Mouse (Mus musculus): ENCODE measurements around the gene Gm20388. TPM values are rescaled to one million over a fixed set of nuclear protein-coding genes. Genes with fewer than 3 reads are reported as not detected.
A peak's percentile ranks its signal among the peaks of the same experiment; 100 is the strongest.

The Gm20388 gene
- polyA plus RNA-seq, 1 experiment = 59.3 TPM

GRCm38 (mm10) chr8:121187491-121188364 lies 1277.1 kb downstream of the Gm20388 start:
- TF ChIP-seq CTCF (IDR thresholded peaks at IDR 0.05; ENCODE audit: borderline replicate concordance, extremely low read depth, insufficient read depth, insufficient read length) = no peak
- no peak for TF ChIP-seq POLR2A (IDR thresholded peaks at IDR 0.05; ENCODE audit: borderline replicate concordance, extremely low read depth, insufficient read depth, insufficient read length, poor library complexity, severe bottlenecking)

GRCm38 (mm10) chr8:121188994-121189393 lies 1278.4 kb downstream of the Gm20388 start:
- TF ChIP-seq POLR2A (IDR thresholded peaks at IDR 0.05; ENCODE audit: borderline replicate concordance, extremely low read depth, insufficient read depth, insufficient read length, poor library complexity, severe bottlenecking) = no peak
- TF ChIP-seq CTCF (IDR thresholded peaks at IDR 0.05; ENCODE audit: borderline replicate concordance, extremely low read depth, insufficient read depth, insufficient read length) = no peak
- no peak for DNase-seq (ENCODE audit: low read depth)

More at GRCm38 (mm10) chr8:121187491-121188364, 1277.1 kb downstream of the Gm20388 start:
- DNase-seq (ENCODE audit: low read depth) = no peak

DNA sequence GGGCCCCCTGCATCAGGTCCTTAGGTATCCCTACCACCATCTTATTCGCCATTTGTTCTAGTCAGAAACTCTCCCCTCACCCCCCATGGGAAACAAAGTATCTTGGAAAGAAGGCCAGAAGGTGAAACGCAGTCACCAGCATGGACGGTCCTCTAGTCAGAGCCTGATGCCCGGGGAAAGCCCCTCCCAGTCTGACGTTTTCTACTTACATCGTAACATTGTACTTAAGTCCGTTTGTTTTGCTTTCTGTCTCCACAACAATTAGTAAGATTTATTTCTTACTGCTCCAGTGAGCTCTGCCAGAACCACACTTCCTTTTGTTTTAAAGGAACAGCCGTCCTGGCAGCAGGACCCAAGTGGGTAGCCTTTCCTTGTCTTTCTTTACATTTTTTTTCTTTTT lies 1281.8 kb downstream of the Gm20388 start:
- no peak for DNase-seq (ENCODE audit: low read depth)
- TF ChIP-seq CTCF (IDR thresholded peaks at IDR 0.05; ENCODE audit: borderline replicate concordance, extremely low read depth, insufficient read depth, insufficient read length) (no peak), POLR2A (IDR thresholded peaks at IDR 0.05; ENCODE audit: borderline replicate concordance, extremely low read depth, insufficient read depth, insufficient read length, poor library complexity, severe bottlenecking) (no peak)

- no peak for DNase-seq (ENCODE audit: low read depth)
- TF ChIP-seq POLR2A (IDR thresholded peaks at IDR 0.05; ENCODE audit: borderline replicate concordance, extremely low read depth, insufficient read depth, insufficient read length, poor library complexity, severe bottlenecking) = no peak
- no peak for TF ChIP-seq CTCF (IDR thresholded peaks at IDR 0.05; ENCODE audit: borderline replicate concordance, extremely low read depth, insufficient read depth, insufficient read length)
These were observed 1285.3 kb downstream of the Gm20388 start for GRCm38 (mm10) chr8:121195970-121196369.

- DNase-seq (ENCODE audit: low read depth) = no peak
- TF ChIP-seq POLR2A (IDR thresholded peaks at IDR 0.05; ENCODE audit: borderline replicate concordance, extremely low read depth, insufficient read depth, insufficient read length, poor library complexity, severe bottlenecking) = no peak
- 0 out of 2 replicates have a peak, but pooled peaks have one; percentile 1 for TF ChIP-seq CTCF (IDR thresholded peaks at IDR 0.05; ENCODE audit: borderline replicate concordance, extremely low read depth, insufficient read depth, insufficient read length)
These were observed 1286.4 kb downstream of the Gm20388 start for GRCm38 (mm10) chr8:121196726-121197668.

GRCm38 (mm10) chr8:121200069-121200468 lies 1289.4 kb downstream of the Gm20388 start:
- TF ChIP-seq POLR2A (IDR thresholded peaks at IDR 0.05; ENCODE audit: borderline replicate concordance, extremely low read depth, insufficient read depth, insufficient read length, poor library complexity, severe bottlenecking) (no peak), CTCF (IDR thresholded peaks at IDR 0.05; ENCODE audit: borderline replicate concordance, extremely low read depth, insufficient read depth, insufficient read length) (no peak)
- DNase-seq (ENCODE audit: low read depth) = no peak

- DNase-seq (ENCODE audit: low read depth) = no peak
- no peak for TF ChIP-seq POLR2A (IDR thresholded peaks at IDR 0.05; ENCODE audit: borderline replicate concordance, extremely low read depth, insufficient read depth, insufficient read length, poor library complexity, severe bottlenecking)
- no peak for TF ChIP-seq CTCF (IDR thresholded peaks at IDR 0.05; ENCODE audit: borderline replicate concordance, extremely low read depth, insufficient read depth, insufficient read length)
These were observed 1290.3 kb downstream of the Gm20388 start for GRCm38 (mm10) chr8:121200979-121201378.

DNA sequence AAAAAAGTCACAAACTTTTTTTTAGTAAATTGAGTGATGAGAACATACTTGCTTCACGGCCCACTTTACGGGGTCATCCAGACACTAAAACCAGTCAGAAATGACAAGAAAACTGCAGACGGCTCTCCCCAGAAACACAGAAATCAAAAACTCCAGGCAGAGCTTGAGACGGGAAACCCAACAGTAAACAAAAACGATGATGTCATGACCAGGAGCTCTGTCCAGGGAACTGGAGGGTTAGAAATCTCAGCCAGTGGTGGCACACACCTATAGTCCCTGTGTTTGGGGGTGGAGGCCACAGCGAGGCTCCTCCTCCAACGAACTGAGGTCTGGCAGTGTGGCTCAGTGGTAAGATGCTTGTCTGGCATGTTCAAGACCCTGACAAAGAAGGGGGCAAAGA lies 1291.0 kb downstream of the Gm20388 start:
- TF ChIP-seq CTCF (IDR thresholded peaks at IDR 0.05; ENCODE audit: borderline replicate concordance, extremely low read depth, insufficient read depth, insufficient read length) (no peak), POLR2A (IDR thresholded peaks at IDR 0.05; ENCODE audit: borderline replicate concordance, extremely low read depth, insufficient read depth, insufficient read length, poor library complexity, severe bottlenecking) (no peak)
- DNase-seq (ENCODE audit: low read depth) = no peak

DNA sequence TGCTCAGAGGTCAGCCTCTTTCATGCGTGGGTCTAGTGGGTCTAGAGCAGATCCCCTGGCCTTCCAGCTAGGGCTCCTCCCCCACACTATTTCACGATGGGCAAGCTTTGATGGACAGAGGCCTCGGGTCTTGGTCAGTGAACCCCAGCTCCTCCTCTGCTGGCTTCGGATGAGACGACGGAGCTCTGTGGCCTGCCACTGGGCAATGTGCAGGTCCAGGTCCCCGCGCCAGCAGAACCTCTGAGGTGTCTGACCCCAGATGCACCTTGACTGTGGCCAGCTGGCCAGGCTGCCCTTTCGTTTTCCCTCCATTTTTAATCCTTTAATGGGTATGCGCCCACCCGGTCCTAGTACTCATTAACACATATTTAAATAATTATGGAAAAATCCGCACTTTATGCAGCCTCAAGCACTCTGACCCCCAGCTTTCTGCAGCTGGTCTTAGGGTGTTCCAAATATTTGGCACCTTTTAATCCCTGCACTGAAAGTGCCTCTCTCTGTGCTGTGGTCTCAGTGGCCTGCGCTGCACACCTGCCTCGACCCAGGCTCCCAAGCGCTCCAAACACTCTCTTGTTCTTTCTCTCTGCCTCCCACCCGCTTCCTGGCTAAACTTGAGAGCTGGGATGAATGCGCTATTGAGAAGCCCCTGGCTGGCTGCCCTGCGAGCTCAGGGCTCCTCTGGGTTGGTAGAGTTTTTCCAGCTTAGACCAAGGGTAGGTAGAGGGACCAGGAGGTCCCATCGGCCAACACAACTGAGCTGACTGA lies 1293.2 kb downstream of the Gm20388 start:
- TF ChIP-seq POLR2A (IDR thresholded peaks at IDR 0.05; ENCODE audit: borderline replicate concordance, extremely low read depth, insufficient read depth, insufficient read length, poor library complexity, severe bottlenecking) (no peak), CTCF (IDR thresholded peaks at IDR 0.05; ENCODE audit: borderline replicate concordance, extremely low read depth, insufficient read depth, insufficient read length) (no peak)

GRCm38 (mm10) chr8:121207171-121207570 lies 1296.5 kb downstream of the Gm20388 start:
- TF ChIP-seq CTCF (IDR thresholded peaks at IDR 0.05; ENCODE audit: borderline replicate concordance, extremely low read depth, insufficient read depth, insufficient read length) (no peak), POLR2A (IDR thresholded peaks at IDR 0.05; ENCODE audit: borderline replicate concordance, extremely low read depth, insufficient read depth, insufficient read length, poor library complexity, severe bottlenecking) (no peak)
- DNase-seq (ENCODE audit: low read depth) = no peak

More for the DNA sequence above, 1293.2 kb downstream of the Gm20388 start:
- DNase-seq (ENCODE audit: low read depth) = peak; percentile 88

Data from brain, embryonic 14.5 days (tissue).